Mouse (Mus musculus) embryonic fibroblast, embryonic 13.5 days (primary cell): Measurements from ENCODE around the gene Kcnk15.

ENCODE experiments used
- CTCF ChIP-seq: IDR thresholded peaks from 2 replicates; pipeline ENCODE4 v1.5.1; 2011; ENCODE audit warnings: mild to moderate bottlenecking, control low read depth, low read length, moderate library complexity, borderline replicate concordance; ENCODE audit not compliant: insufficient read depth
- POLR2A ChIP-seq: IDR thresholded peaks from 2 replicates; pipeline ENCODE4 v1.6.1; 2011; ENCODE audit warnings: low read depth, mild to moderate bottlenecking, control low read depth, low read length, moderate library complexity

GRCm38 (mm10) chr2:163904323-163904722 is 50.9 kb downstream of the Kcnk15 start:
- TF ChIP-seq POLR2A: no peak
- TF ChIP-seq CTCF: no peak
